Mouse (Mus musculus) mature B cell (primary cell): ENCODE data around the gene Myh10.

Experiments used
- in situ Hi-C: fragments of 300-500 bp; cut with MboI; formaldehyde crosslinking; loops from 2 replicates; pipeline ENCODE4 v1.14.3; 2019

Myh10 gene

DNA sequence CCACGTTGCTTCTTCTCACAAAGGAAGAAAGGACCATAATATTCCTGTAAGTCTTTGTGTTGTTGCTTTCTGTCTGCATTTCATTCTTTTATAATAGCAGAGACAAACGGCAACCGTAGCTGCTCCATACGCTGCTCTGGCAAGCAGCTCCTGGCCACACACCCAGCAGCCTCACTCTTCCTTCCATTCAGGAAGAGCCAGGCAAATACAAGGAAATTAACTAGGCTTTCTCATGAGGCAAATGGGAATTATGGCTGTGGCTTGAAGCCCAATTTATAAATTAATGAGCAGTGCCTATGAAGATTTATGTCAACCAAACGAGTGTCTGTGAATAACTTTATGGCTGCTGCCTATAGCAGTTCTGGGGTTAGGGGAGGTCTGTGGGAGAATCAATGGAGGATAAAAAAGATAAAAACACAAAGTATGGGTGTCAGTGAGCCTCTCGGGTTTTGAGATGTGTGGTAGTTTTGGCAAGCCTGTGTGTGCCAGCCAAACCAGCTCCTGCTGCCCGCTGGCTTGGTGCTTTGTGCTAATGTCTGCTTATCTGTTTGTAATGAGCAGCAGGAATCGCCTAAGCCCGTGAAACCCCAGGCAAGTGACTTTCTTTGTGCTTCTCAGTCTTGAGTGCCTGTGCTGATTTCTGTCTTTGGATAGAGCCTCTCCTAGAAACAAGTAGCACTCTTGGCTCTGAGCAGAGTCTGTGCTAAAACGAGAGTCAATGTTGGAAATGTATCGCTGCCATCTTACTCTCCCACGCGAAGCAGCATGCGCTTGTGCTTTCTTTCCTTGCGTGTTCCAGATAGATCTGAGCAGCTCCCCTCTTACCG is 54.2 kb downstream of the Myh10 start:
- in situ Hi-C loops: no loop called here

- in situ Hi-C loops: no loop called here
Observed at GRCm38 (mm10) chr11:68748121-68748520, 56.8 kb downstream of the Myh10 start.

- in situ Hi-C loops: no loop called here
Observed at GRCm38 (mm10) chr11:68750206-68750605, 58.8 kb downstream of the Myh10 start.

GRCm38 (mm10) chr11:68750938-68751337 is 59.6 kb downstream of the Myh10 start:
- in situ Hi-C loops: no loop called here

DNA sequence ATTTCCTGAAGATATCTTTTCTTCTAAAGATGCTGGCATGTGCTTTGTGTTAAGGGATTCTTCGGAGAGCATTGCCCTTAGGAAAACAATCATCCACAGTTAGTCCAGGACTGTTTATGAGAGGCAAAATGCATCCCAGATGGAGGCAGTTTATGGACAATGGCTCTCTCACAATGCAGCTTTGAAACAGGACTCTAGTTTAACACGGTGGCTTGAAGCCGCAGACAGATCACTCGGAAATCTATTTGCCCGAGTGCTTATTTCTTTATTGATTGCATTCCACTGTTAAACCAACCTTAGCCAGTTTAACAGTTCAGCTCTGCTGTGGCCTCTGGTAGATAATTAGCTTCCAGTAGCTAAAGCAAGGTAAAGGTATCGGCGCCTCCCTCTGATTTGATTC is 62.9 kb downstream of the Myh10 start:
- in situ Hi-C loops: no loop called here

DNA sequence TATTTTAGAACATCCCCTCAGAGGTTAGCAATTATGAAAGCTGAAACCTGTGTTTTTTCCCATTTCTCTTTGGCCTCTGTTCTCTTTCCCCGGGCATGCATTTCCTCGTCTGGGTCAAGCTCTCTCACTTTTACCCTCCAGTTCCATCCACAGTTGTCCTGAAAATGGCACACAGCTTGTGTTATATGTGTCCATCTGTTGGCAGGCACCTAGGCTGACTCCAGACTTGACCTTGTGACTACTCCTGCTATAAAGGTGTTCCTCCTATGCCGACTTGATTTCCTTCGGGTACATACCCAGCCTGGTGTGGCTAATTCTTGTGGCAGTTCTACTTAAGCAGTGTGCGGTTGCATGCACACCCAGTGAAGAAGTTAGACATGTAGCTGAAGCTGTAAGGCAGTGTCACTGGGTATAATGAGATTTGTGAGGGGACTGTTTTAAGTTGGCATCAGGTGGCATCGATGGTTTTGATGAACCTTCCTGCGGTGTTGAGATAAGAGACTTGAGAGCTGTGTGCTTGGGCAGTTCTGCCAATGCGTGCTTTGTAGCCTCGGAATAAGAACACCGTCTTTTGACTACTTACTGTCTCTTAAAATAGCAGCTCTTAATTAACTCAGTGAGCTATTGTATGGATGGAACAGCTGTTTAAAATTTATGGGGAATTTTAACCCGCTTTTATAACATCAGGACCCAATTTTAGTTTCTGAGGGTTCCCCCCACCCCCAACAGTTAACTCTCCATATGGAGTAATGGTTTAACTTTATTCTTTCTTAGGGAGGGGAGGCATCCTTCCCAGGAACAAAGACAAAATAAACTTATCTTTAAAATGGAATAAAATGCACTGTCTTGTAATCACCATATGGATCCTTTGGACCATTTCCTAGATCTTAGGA is 65.3 kb downstream of the Myh10 start:
- in situ Hi-C loops: no loop called here

- in situ Hi-C loops: no loop called here
Observed at GRCm38 (mm10) chr11:68759691-68760090, 68.3 kb downstream of the Myh10 start.

- in situ Hi-C loops: no loop called here
Observed at GRCm38 (mm10) chr11:68761155-68761554, 69.8 kb downstream of the Myh10 start.

- in situ Hi-C loops: no loop called here
Observed at GRCm38 (mm10) chr11:68761664-68762063, 70.3 kb downstream of the Myh10 start.

DNA sequence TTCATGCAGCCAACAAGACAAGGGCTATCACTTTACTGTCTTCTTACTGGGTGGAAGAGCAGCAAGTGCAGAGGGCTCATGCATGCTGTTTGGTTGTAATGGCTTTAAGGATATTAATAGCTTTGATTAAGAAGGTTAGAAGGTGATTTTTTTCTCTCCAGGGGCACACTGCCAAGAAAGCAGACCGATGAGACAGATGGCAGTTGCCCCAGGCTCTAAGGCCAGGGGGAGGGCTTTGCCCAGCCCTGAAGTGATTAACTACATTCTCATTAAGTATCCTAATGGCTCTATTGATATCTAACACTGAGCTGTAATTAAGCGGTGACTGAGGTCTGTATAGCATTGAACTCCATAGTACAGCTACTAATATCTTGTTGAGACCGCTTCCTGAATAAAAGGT is 73.3 kb downstream of the Myh10 start:
- in situ Hi-C loops: no loop called here

DNA sequence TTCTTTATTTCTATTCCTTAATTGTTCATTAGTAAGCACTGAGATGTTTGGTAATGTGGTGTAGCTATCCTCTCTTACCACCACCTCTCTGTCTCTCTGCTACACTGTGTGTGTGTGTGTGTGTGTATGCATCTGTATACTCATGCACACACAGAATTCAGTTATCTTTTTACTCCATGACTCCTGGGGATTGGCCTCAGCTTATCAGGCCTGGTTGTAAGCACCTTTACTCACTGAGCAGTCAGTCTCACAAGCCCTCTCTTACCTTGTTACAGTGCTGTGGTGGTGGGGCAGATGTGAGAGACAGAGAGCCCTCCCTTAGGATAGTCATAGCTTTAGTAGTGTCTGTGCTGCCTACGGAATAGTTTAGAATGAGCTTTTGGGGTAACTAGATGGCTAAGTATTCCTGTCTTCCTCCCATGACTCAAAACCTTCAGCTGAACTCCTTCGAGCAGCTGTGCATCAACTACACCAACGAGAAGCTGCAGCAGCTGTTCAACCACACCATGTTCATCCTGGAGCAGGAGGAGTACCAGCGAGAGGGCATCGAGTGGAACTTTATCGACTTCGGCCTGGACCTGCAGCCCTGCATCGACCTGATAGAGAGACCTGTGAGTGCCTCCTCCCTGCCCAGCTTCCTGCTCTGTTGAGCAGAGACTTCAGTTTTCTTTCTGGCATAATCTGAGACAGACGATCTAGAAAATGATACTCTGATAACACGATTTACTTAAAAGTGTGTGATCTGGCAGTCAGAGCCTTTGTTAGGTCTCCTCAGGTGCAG is 76.6 kb downstream of the Myh10 start:
- in situ Hi-C loops: no loop called here

DNA sequence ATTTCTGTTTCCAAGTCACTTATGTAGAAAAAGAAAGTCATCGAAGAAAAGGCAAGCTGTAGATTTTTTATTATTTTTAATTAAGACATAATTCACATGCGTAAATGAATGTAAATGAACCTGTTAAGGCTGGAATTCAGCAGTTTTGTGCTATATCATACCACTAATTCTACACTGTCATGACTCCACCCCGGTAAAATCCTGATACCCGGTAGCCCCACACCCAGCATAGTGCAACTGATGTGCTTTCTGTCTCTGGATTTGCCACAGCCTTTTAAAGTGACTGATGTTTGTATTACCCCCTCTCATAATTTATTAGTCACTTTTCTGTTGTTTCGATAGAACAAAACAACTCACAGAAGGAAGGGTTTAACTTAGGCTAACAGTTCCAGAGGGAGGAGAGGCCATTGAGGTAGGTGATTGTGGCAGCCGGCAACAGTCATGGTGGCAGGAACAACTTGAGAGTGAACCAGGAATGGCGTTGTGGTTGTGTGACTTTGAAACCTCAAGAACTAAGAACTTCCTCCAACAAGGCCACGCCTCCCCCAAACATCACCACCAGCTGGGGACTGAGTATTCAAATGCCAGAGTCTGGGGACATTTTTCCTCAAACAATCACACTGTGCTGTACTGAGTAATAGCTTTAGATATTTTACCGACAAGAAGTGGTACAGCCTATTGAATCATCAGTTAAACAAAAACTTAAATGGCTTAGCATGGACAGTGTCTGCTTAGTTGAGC is 78.6 kb downstream of the Myh10 start:
- in situ Hi-C loops: no loop called here

DNA sequence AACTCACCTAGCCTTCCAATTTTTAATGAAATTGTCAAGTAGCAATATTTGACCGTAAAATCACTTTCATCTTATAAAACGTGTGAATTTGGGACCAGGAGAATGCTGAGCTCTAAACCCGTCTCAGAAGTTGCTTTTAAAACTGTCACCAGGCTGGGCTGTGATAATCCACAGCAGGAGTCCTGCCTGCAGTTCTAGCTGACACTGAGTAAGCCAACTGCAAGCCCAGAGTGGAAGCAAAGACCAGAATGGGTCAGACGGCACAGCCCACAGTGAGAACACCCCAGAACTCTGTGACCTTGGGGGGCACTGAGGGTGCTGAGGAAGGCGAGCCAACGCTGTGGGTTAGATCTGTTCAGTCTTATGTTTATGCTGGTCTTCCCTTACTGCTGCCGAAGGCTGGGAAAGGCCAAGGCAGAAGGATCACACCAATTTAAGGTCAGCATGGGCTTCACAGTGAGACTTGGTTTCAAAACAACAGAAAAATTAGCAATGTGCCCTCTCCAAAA is 84.8 kb downstream of the Myh10 start:
- in situ Hi-C loops: no loop called here

GRCm38 (mm10) chr11:68777933-68778332 is 86.6 kb downstream of the Myh10 start:
- in situ Hi-C loops: no loop called here

- in situ Hi-C loops: no loop called here
Observed at GRCm38 (mm10) chr11:68778855-68779254, 87.5 kb downstream of the Myh10 start.

- in situ Hi-C loops: no loop called here
Observed at GRCm38 (mm10) chr11:68779735-68780465, 88.5 kb downstream of the Myh10 start.

GRCm38 (mm10) chr11:68780466-68781114 is 89.2 kb downstream of the Myh10 start:
- in situ Hi-C loops: no loop called here

DNA sequence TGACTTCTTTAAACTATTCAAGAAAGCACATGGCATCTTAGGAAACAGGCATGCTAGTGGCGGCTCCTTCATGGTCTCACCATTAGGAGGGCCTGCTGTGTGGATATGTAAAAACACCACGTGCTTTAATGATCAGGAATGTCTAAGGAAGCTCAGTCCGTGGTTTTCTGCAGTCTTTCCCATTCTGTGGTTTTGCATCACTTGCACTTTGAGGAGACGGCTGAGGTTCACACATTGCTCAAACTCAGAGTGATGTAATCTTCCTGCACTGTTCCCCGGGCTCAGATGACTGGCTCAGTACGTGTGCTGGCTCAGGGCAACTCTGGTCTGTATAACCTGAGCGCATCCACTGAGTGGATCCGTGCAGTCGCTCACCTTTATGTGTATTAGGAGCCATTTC is 91.0 kb downstream of the Myh10 start:
- in situ Hi-C loops: no loop called here

DNA sequence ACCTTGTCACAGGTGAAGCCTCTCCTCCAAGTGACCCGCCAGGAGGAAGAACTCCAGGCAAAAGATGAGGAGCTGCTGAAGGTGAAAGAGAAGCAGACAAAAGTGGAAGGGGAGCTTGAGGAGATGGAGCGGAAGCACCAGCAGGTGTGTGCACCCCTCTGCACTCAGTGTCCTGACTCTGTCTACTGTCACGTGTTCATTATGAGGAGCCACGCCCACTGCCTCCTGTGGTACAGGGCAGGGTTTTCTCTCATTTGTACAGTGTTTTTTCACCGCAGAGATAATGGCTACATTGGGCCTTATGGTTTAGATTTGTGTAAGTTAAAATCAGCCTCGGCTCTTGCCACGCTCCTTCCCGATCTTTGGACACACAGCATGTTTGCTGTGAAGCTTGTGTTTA is 94.5 kb downstream of the Myh10 start:
- in situ Hi-C loops: no loop called here

DNA sequence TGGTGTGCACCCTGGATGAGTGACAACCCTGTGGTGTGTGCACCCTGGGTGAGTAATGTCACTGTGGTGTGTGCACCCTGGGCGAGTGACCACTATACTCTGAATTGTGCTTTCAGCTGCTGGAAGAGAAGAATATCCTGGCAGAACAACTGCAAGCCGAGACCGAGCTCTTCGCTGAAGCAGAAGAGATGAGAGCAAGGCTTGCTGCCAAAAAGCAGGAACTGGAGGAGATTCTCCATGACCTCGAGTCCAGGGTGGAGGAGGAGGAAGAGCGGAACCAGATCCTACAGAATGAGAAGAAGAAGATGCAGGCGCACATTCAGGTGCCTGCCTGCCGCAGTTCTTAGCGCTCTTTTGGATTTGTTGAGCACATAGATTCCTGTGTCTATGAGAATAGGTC is 95.9 kb downstream of the Myh10 start:
- in situ Hi-C loops: no loop called here
